Comparison of ENCODE assay signal across 8 mouse cellular contexts in genomic region chr11:19010396-19010811, GRCm38 (mm10). TPM values are rescaled to one million over a fixed set of nuclear protein-coding genes. Genes with fewer than 3 reads are reported as not detected.
DNase-seq lines count a peak whose midpoint lies in the region; ATAC-seq and TF ChIP-seq lines count a peak whose summit lies in the region.

No protein-coding gene starts in this region.

- no peak overlapping the region for H3K9ac ChIP-seq in forebrain, embryonic 16.5 days (replicated peaks; ENCODE audit: low read depth, low read length)
- H3K9ac ChIP-seq in intestine, embryonic 16.5 days (ENCODE audit: low read depth, low read length): peak overlapping the region; percentile 77

- peak overlapping the region; percentile 30 for H3K4me2 ChIP-seq in forebrain, embryonic 16.5 days (ENCODE audit: low read length)
- peak overlapping the region; percentile 83 for H3K4me2 ChIP-seq in intestine, embryonic 16.5 days (ENCODE audit: low read depth, low read length)

- H3K36me3 ChIP-seq in forebrain, embryonic 16.5 days (ENCODE audit: control insufficient read depth, insufficient read depth): no peaks in the 10 kb centered on the region
- 0 out of 2 replicates have a peak, but pooled peaks cover 3% of the 10 kb centered on the region for H3K36me3 ChIP-seq in intestine, embryonic 16.5 days (ENCODE audit: control insufficient read depth, insufficient read depth, low read length)

- DNase-seq in kidney, adult 18-20 months: peak; percentile 6
- no peak for DNase-seq in kidney, adult 8-10 months
- DNase-seq in brain, embryonic 14.5 days (ENCODE audit: low read depth): peak; percentile 64
- peak; percentile 86 for DNase-seq in retina, embryonic 14.5 days (ENCODE audit: low spot score)
- no peak for DNase-seq in layer of hippocampus, adult 8-10 months (ENCODE audit: low spot score in 2 of 2)
- DNase-seq in thymus, postnatal 25 days: no peak

- no peak for TF ChIP-seq CTCF in brain, embryonic 14.5 days (IDR thresholded peaks at IDR 0.05; ENCODE audit: borderline replicate concordance, extremely low read depth, insufficient read depth, insufficient read length)

- no peak overlapping the region for H3K27ac ChIP-seq in forebrain, embryonic 16.5 days (ENCODE audit: low read length)
- H3K27ac ChIP-seq in intestine, embryonic 16.5 days (ENCODE audit: low read length): peak overlapping the region; percentile 81

- H3K9me3 ChIP-seq in forebrain, embryonic 16.5 days (ENCODE audit: control insufficient read depth, low read length): no peaks in the 10 kb centered on the region
- no peaks in the 10 kb centered on the region for H3K9me3 ChIP-seq in intestine, embryonic 16.5 days (ENCODE audit: control insufficient read depth, low read length)

- 16% methylated on average over 14 of the region's 14 CpGs for WGBS in forebrain, embryonic 16.5 days
- 35% methylated on average over 14 of the region's 14 CpGs for WGBS in intestine, embryonic 16.5 days

- no peak for ATAC-seq in forebrain, embryonic 16.5 days
- ATAC-seq in intestine, embryonic 16.5 days: no peak

- H3K27me3 ChIP-seq in forebrain, embryonic 16.5 days (replicated peaks; ENCODE audit: control insufficient read depth, insufficient read depth, low read length): peaks cover 29% of the 10 kb centered on the region
- H3K27me3 ChIP-seq in intestine, embryonic 16.5 days (replicated peaks; ENCODE audit: control insufficient read depth, insufficient read depth, low read length): no peaks in the 10 kb centered on the region

- no peak for TF ChIP-seq POLR2A in brain, embryonic 14.5 days (IDR thresholded peaks at IDR 0.05; ENCODE audit: borderline replicate concordance, extremely low read depth, insufficient read depth, insufficient read length, poor library complexity, severe bottlenecking)

- peaks cover 16% of the 10 kb centered on the region for H3K4me1 ChIP-seq in forebrain, embryonic 16.5 days (replicated peaks; ENCODE audit: control insufficient read depth, insufficient read depth, low read length)
- 0 out of 2 replicates have a peak, but pooled peaks cover 5% of the 10 kb centered on the region for H3K4me1 ChIP-seq in intestine, embryonic 16.5 days (ENCODE audit: control insufficient read depth, insufficient read depth, low read length)

- no peak overlapping the region for H3K4me3 ChIP-seq in forebrain, embryonic 16.5 days (replicated peaks; ENCODE audit: low read length)
- H3K4me3 ChIP-seq in intestine, embryonic 16.5 days (ENCODE audit: low read length): peak overlapping the region; percentile 44

RNA-seq across cellular contexts. Expression of gene Meis1, which starts 8.4 kb away (rescaled TPM):
- polyA plus RNA-seq in brain, embryonic 14.5 days (2012; rRNA removed): 31.8 and 68.8 TPM in 2 replicates
- 28.5 and 41.4 TPM in 2 replicates for polyA plus RNA-seq in forebrain, embryonic 16.5 days (2015; fragmentation: Nextera tagmentation; extraction: Ambion mirVana)
- 76.1 and 84.7 TPM in 2 replicates for polyA plus RNA-seq in intestine, embryonic 16.5 days (2015; fragmentation: Nextera tagmentation; extraction: Ambion mirVana)
- 1 to 10 TPM; 2.2 to 3.0 (median 2.6) TPM for total RNA-seq in layer of hippocampus, adult 8-10 months (2022)

Comparison
In these comparisons a context has a peak if more than half of its experiments do, and no peak if none do; other contexts are left out.
1. DNase-seq: peak in kidney, adult 18-20 months (single experiment), brain, embryonic 14.5 days (single experiment) and retina, embryonic 14.5 days (single experiment); none in kidney, adult 8-10 months (0 of 2), layer of hippocampus, adult 8-10 months (0 of 2) and thymus, postnatal 25 days (single experiment).